Mouse (Mus musculus) granulocyte monocyte progenitor cell, adult 5-6 weeks (primary cell): ENCODE data around the gene Pxylp1. TPM values are rescaled to one million over a fixed set of nuclear protein-coding genes. Genes with fewer than 3 reads are reported as not detected.

ENCODE experiments used
- ATAC-seq: replicated peaks from 2 replicates; pipeline ENCODE4 v1.8.0; 2016; ENCODE audit warnings: mild to moderate bottlenecking, moderate TSS enrichment, inconsistent platforms; ENCODE audit not compliant: poor library complexity, severe bottlenecking
- total RNA-seq, 2 experiments: library from RNA; stranded (forward) in 1 of 2; stranded (reverse) in 1 of 2; fragments of 200-712, 200-1000 nt in 1 of 2; fragments of >200 nt in 1 of 2; fragmentation: Nextera tagmentation in 1 of 2; gene quantifications; 2 replicates each; pipeline ENCODE4 v1.2.3; 2014 to 2017

The Pxylp1 gene
- total RNA-seq, 2 experiments from 2014 or later: 60.4 to 85.4 TPM

- ATAC-seq: peak; percentile 23
These were observed 833 bp downstream of the Pxylp1 start for GRCm38 (mm10) chr9:96891341-96892330.

- ATAC-seq: no peak
These were observed 1.7 kb downstream of the Pxylp1 start for GRCm38 (mm10) chr9:96890756-96891155.

GRCm38 (mm10) chr9:96890266-96890665 is 2.2 kb downstream of the Pxylp1 start:
- ATAC-seq: no peak

- peak; percentile 71 for ATAC-seq
These were observed 3.0 kb downstream of the Pxylp1 start for GRCm38 (mm10) chr9:96889345-96890021.

GRCm38 (mm10) chr9:96888742-96889344 is 3.6 kb downstream of the Pxylp1 start:
- peak; percentile 26 for ATAC-seq

GRCm38 (mm10) chr9:96887954-96888353 is 4.5 kb downstream of the Pxylp1 start:
- no peak for ATAC-seq

GRCm38 (mm10) chr9:96887492-96887891 is 5.0 kb downstream of the Pxylp1 start:
- ATAC-seq: no peak

GRCm38 (mm10) chr9:96885781-96886180 is 6.7 kb downstream of the Pxylp1 start:
- ATAC-seq: no peak

- no peak for ATAC-seq
These were observed 9.8 kb downstream of the Pxylp1 start for GRCm38 (mm10) chr9:96882496-96883265.

- no peak for ATAC-seq
These were observed 10.6 kb downstream of the Pxylp1 start for GRCm38 (mm10) chr9:96881901-96882300.

GRCm38 (mm10) chr9:96879024-96879423 is 13.4 kb downstream of the Pxylp1 start:
- no peak for ATAC-seq

GRCm38 (mm10) chr9:96878464-96878863 is 14.0 kb downstream of the Pxylp1 start:
- ATAC-seq: no peak

GRCm38 (mm10) chr9:96875704-96876103 is 16.8 kb downstream of the Pxylp1 start:
- ATAC-seq: peak; percentile 70

GRCm38 (mm10) chr9:96873082-96873481 is 19.4 kb downstream of the Pxylp1 start:
- ATAC-seq: peak; percentile 38

- ATAC-seq: peak; percentile 54
These were observed 22.4 kb downstream of the Pxylp1 start for GRCm38 (mm10) chr9:96870104-96870503.

GRCm38 (mm10) chr9:96869542-96869941 is 22.9 kb downstream of the Pxylp1 start:
- ATAC-seq: no peak

GRCm38 (mm10) chr9:96868546-96868945 is 23.9 kb downstream of the Pxylp1 start:
- no peak for ATAC-seq

GRCm38 (mm10) chr9:96867165-96867564 is 25.3 kb downstream of the Pxylp1 start:
- ATAC-seq: 0 out of 2 replicates have a peak, but pooled peaks have one; percentile 13

GRCm38 (mm10) chr9:96866196-96866595 is 26.3 kb downstream of the Pxylp1 start:
- no peak for ATAC-seq

GRCm38 (mm10) chr9:96865473-96866050 is 26.9 kb downstream of the Pxylp1 start:
- ATAC-seq: no peak
